Mouse (Mus musculus) frontal cortex, postnatal 14 days (tissue): ENCODE results near the gene Slc25a12.

Experiments used
- DNase-seq, 2 experiments: peaks; one replicate each; pipeline ENCODE4 v3.0.0; 2022; ENCODE audit warnings: low spot score in 2 of 2

The Slc25a12 gene

GRCm38 (mm10) chr2:71309726-71310125 lies 57.8 kb downstream of the Slc25a12 start:
- DNase-seq: no peak

GRCm38 (mm10) chr2:71306357-71306756 lies 61.2 kb downstream of the Slc25a12 start:
- DNase-seq: no peak

GRCm38 (mm10) chr2:71304821-71305220 lies 62.7 kb downstream of the Slc25a12 start:
- no peak for DNase-seq

- DNase-seq: no peak
Measured at GRCm38 (mm10) chr2:71303221-71303620, 64.3 kb downstream of the Slc25a12 start.

GRCm38 (mm10) chr2:71302156-71302663 lies 65.3 kb downstream of the Slc25a12 start:
- DNase-seq: no peak

GRCm38 (mm10) chr2:71298729-71299128 lies 68.8 kb downstream of the Slc25a12 start:
- DNase-seq: no peak

- DNase-seq: no peak
Measured at GRCm38 (mm10) chr2:71297501-71297900, 70.0 kb downstream of the Slc25a12 start.

GRCm38 (mm10) chr2:71295844-71296243 lies 71.7 kb downstream of the Slc25a12 start:
- no peak for DNase-seq

GRCm38 (mm10) chr2:71294489-71294888 lies 73.1 kb downstream of the Slc25a12 start:
- DNase-seq: no peak

GRCm38 (mm10) chr2:71293983-71294382 lies 73.6 kb downstream of the Slc25a12 start:
- DNase-seq: no peak

GRCm38 (mm10) chr2:71291566-71291965 lies 76.0 kb downstream of the Slc25a12 start:
- no peak for DNase-seq

- DNase-seq: no peak
Measured at GRCm38 (mm10) chr2:71290107-71290775, 77.3 kb downstream of the Slc25a12 start.

GRCm38 (mm10) chr2:71281981-71282380 lies 85.6 kb downstream of the Slc25a12 start:
- no peak for DNase-seq

GRCm38 (mm10) chr2:71278791-71279775 lies 88.5 kb downstream of the Slc25a12 start:
- DNase-seq: peak in 1 of 2 experiments; percentile 27

GRCm38 (mm10) chr2:71275734-71276133 lies 91.8 kb downstream of the Slc25a12 start:
- DNase-seq: no peak

GRCm38 (mm10) chr2:71273955-71274679 lies 93.4 kb downstream of the Slc25a12 start:
- DNase-seq: no peak

GRCm38 (mm10) chr2:71270085-71270484 lies 97.5 kb downstream of the Slc25a12 start:
- DNase-seq: no peak

GRCm38 (mm10) chr2:71269332-71269731 lies 98.2 kb downstream of the Slc25a12 start:
- no peak for DNase-seq

- no peak for DNase-seq
Measured at GRCm38 (mm10) chr2:71268691-71269090, 98.9 kb downstream of the Slc25a12 start.

GRCm38 (mm10) chr2:71264585-71264984 lies 103.0 kb downstream of the Slc25a12 start:
- no peak for DNase-seq

- no peak for DNase-seq
Measured at GRCm38 (mm10) chr2:71256581-71256980, 111.0 kb downstream of the Slc25a12 start.

- DNase-seq: no peak
Measured at GRCm38 (mm10) chr2:71254836-71255235, 112.7 kb downstream of the Slc25a12 start.
